Mouse (Mus musculus): ENCODE measurements around the gene Trmt13. TPM values are rescaled to one million over a fixed set of nuclear protein-coding genes. Genes with fewer than 3 reads are reported as not detected.

Trmt13 gene
- polyA plus RNA-seq, 1 experiment from 2014 or later: 34.5 TPM

Other genes with a start within 250 kb of the Trmt13 start
- gene Cdc14a, start 190.6 kb downstream of the Trmt13 start, polyA plus RNA-seq (2016; fragmentation: Nextera tagmentation; extraction: Ambion mirVana): 13.6 and 15.4 TPM in 2 replicates
- gene Rtca, start 106.4 kb downstream of the Trmt13 start, polyA plus RNA-seq (2016; fragmentation: Nextera tagmentation; extraction: Ambion mirVana): 102 and 104 TPM in 2 replicates
- gene Dbt, start 101.5 kb downstream of the Trmt13 start, polyA plus RNA-seq (2016; fragmentation: Nextera tagmentation; extraction: Ambion mirVana): 14.8 and 15.1 TPM in 2 replicates
- gene Lrrc39, start 51.6 kb downstream of the Trmt13 start, polyA plus RNA-seq (2016; fragmentation: Nextera tagmentation; extraction: Ambion mirVana): 0.50 and 0.93 TPM in 2 replicates
- 29.5 and 34.0 TPM in 2 replicates for gene Sass6, start 19.6 kb downstream of the Trmt13 start, polyA plus RNA-seq (2016; fragmentation: Nextera tagmentation; extraction: Ambion mirVana)
- 72.8 and 77.1 TPM in 2 replicates for gene Mfsd14a, start 48.1 kb upstream of the Trmt13 start, polyA plus RNA-seq (2016; fragmentation: Nextera tagmentation; extraction: Ambion mirVana)
- gene Gm43191, start 66.7 kb upstream of the Trmt13 start, polyA plus RNA-seq (2016; fragmentation: Nextera tagmentation; extraction: Ambion mirVana): not detected in 2 replicates
- 9.3 and 10.7 TPM in 2 replicates for gene Slc35a3, start 98.2 kb upstream of the Trmt13 start, polyA plus RNA-seq (2016; fragmentation: Nextera tagmentation; extraction: Ambion mirVana)
- 18.6 and 21.0 TPM in 2 replicates for gene Agl, start 193.6 kb upstream of the Trmt13 start, polyA plus RNA-seq (2016; fragmentation: Nextera tagmentation; extraction: Ambion mirVana)
- gene Frrs1, start 244.9 kb upstream of the Trmt13 start, polyA plus RNA-seq (2016; fragmentation: Nextera tagmentation; extraction: Ambion mirVana): 6.0 and 10.2 TPM in 2 replicates

Data from hindbrain, embryonic 12.5 days (tissue).